Mouse (Mus musculus) erythroblast, embryonic 14.5 days (primary cell): ENCODE results near the gene Slc1a6. TPM values are rescaled to one million over a fixed set of nuclear protein-coding genes. Genes with fewer than 3 reads are reported as not detected.

ENCODE experiments used
- H3K27me3 ChIP-seq: 2 replicates; pipeline ENCODE4 v1.6.1; 2012; ENCODE audit warnings: inconsistent platforms; ENCODE audit not compliant: control insufficient read depth
- H3K36me3 ChIP-seq: 2 replicates; pipeline ENCODE4 v1.6.1; 2012; ENCODE audit warnings: mild to moderate bottlenecking, inconsistent platforms; ENCODE audit not compliant: control insufficient read depth
- H3K4me1 ChIP-seq: 2 replicates; pipeline ENCODE4 v1.6.1; 2012; ENCODE audit warnings: inconsistent platforms; ENCODE audit not compliant: control insufficient read depth
- H3K4me3 ChIP-seq: replicated peaks from 2 replicates; pipeline ENCODE3; 2012; ENCODE audit warnings: moderate library complexity, mild to moderate bottlenecking, inconsistent platforms
- H3K9me3 ChIP-seq: 2 replicates; pipeline ENCODE4 v1.6.1; 2012; ENCODE audit warnings: low read length, inconsistent platforms, mixed read lengths; ENCODE audit not compliant: control insufficient read depth
- GATA1 ChIP-seq: IDR thresholded peaks from 2 replicates; pipeline ENCODE4 v1.6.1; 2012; ENCODE audit warnings: low read length, inconsistent platforms, mixed read lengths
- TAL1 ChIP-seq: IDR thresholded peaks from 3 replicates; pipeline ENCODE4 v1.6.1; 2012; ENCODE audit warnings: low read length, inconsistent platforms, mixed read lengths
- polyA plus RNA-seq: library from polyadenylated mRNA; stranded (reverse); fragments of >175 nt; gene quantifications from 2 replicates; pipeline ENCODE4 v1.2.3, GENCODE M21; 2012

Slc1a6 gene
- polyA plus RNA-seq, 1 experiment, result not detected

DNA sequence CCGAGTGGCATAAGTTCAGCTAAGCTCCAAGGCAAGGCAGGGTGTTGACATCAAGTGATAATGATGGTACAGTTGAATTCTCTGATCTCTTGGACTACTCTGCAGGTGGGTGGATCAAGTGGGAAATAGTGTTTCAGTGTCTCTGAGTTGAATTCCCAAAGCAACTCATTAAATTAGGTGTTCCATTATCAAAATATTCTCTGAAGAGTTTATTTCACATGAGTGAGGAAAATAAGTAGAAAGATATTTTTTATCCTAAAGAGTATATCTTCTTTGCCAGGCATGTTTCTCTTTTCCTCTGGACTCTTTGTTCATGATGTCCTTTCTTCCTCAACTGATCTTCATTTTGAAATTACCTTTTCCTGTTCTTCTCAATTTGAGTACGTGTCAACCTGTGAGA is 71.8 kb downstream of the Slc1a6 start, which contains the start of gene Olfr1356:
TSS of gene Olfr1356 (minus strand) at position 101 of the 400 bp plus-strand sequence.
- no peaks in the 10 kb centered on the region for H3K27me3 ChIP-seq
- TF ChIP-seq GATA1, result no peak
- no peak for TF ChIP-seq TAL1
- no peaks in the 10 kb centered on the region for H3K4me1 ChIP-seq
- H3K4me3 ChIP-seq, result no peak within 1 kb of the TSS
- peaks cover 7% of the 10 kb centered on the region for H3K9me3 ChIP-seq
- no peaks in the 10 kb centered on the region for H3K36me3 ChIP-seq

Other genes with a start within 250 kb of the Slc1a6 start
- gene Ilvbl, start 206.2 kb upstream of the Slc1a6 start, polyA plus RNA-seq, result 0.36 and 0.95 TPM in 2 replicates
- 0.01 TPM in 2 replicates for gene Syde1, start 188.5 kb upstream of the Slc1a6 start, polyA plus RNA-seq
- 0.02 TPM in 1 of 2 replicates, not detected in the other for gene Olfr1357, start 162.4 kb upstream of the Slc1a6 start, polyA plus RNA-seq
- 0.02 TPM in 1 of 2 replicates, not detected in the other for gene Casp14, start 62.2 kb upstream of the Slc1a6 start, polyA plus RNA-seq
- gene Ccdc105, start 27.4 kb upstream of the Slc1a6 start, polyA plus RNA-seq, result not detected in 2 replicates
- gene Olfr1356, start 71.7 kb downstream of the Slc1a6 start, polyA plus RNA-seq, result 0.04 TPM in 1 of 2 replicates, not detected in the other
- gene Olfr1355, start 95.0 kb downstream of the Slc1a6 start, polyA plus RNA-seq, result not detected in 2 replicates
- not detected in 2 replicates for gene Olfr1354, start 132.7 kb downstream of the Slc1a6 start, polyA plus RNA-seq
- gene Olfr8, start 170.1 kb downstream of the Slc1a6 start, polyA plus RNA-seq, result not detected in 2 replicates
- gene Olfr1353, start 182.8 kb downstream of the Slc1a6 start, polyA plus RNA-seq, result not detected in 2 replicates
- not detected in 2 replicates for gene Olfr1352, start 200.6 kb downstream of the Slc1a6 start, polyA plus RNA-seq
- not detected in 2 replicates for gene Olfr1351, start 232.0 kb downstream of the Slc1a6 start, polyA plus RNA-seq
- not detected in 2 replicates for gene Olfr57, start 248.2 kb downstream of the Slc1a6 start, polyA plus RNA-seq